Mouse (Mus musculus): ENCODE measurements at regions not wholly inside any gene's neighbourhood (a gene's known extent, or its start where the extent isn't known, plus 50 kb on each side); places are given as distances from the start of the nearest gene placed in this dataset.

GRCm38 (mm10) chr5:124953000-124953399, 50.0 kb upstream of the Rflna start:
- peak; percentile 82 for DNase-seq (ENCODE audit: low read depth)
